Mouse (Mus musculus) hindbrain, embryonic 11.5 days (tissue): Measurements from ENCODE around the gene Trim2. TPM values are rescaled to one million over a fixed set of nuclear protein-coding genes. Genes with fewer than 3 reads are reported as not detected.

Experiments
- ATAC-seq: fragments of 200-750 bp; cut with Nextera tagmentation; 2 replicates; pipeline ENCODE4 v1.8.0; 2017; ENCODE audit warnings: mild to moderate bottlenecking, moderate TSS enrichment, moderate library complexity; ENCODE audit not compliant: low FRiP score
- DNase-seq: peaks from one replicate; pipeline ENCODE4 v3.0.0-alpha.2; 2015; ENCODE audit warnings: low spot score
- H3K27ac ChIP-seq: fragments of 300-500 bp; sonication (generic); 2 replicates; pipeline ENCODE4 v1.5.1; 2014; ENCODE audit warnings: mild to moderate bottlenecking, low read depth, low read length
- H3K27me3 ChIP-seq: fragments of 300-500 bp; sonication (generic); 2 replicates; pipeline ENCODE4 v1.6.1; 2014; ENCODE audit warnings: mild to moderate bottlenecking, low read length, moderate library complexity, mixed read lengths; ENCODE audit not compliant: control insufficient read depth, insufficient read depth
- H3K36me3 ChIP-seq: fragments of 300-500 bp; sonication (generic); 2 replicates; pipeline ENCODE4 v1.6.1; 2014; ENCODE audit warnings: mild to moderate bottlenecking, low read length, moderate library complexity, mixed read lengths; ENCODE audit not compliant: control insufficient read depth, insufficient read depth
- H3K4me1 ChIP-seq: fragments of 300-500 bp; sonication (generic); replicated peaks from 2 replicates; pipeline ENCODE4 v1.6.1; 2014; ENCODE audit warnings: low read length, mixed read lengths; ENCODE audit not compliant: control insufficient read depth, insufficient read depth
- H3K4me2 ChIP-seq: fragments of 300-500 bp; sonication (generic); replicated peaks from 2 replicates; pipeline ENCODE4 v1.6.1; 2014; ENCODE audit warnings: mild to moderate bottlenecking, low read depth, low read length
- H3K4me3 ChIP-seq: fragments of 300-500 bp; sonication (generic); 2 replicates; pipeline ENCODE4 v1.5.1; 2014; ENCODE audit warnings: low read depth, low read length
- H3K9ac ChIP-seq: fragments of 300-500 bp; sonication (generic); 2 replicates; pipeline ENCODE4 v1.6.1; 2014; ENCODE audit warnings: low read depth, low read length
- H3K9me3 ChIP-seq: fragments of 300-500 bp; sonication (generic); 2 replicates; pipeline ENCODE4 v1.6.1; 2016; ENCODE audit warnings: low read length; ENCODE audit not compliant: control insufficient read depth
- WGBS: fragments of 180-500 bp; shearing (Covaris S2); extraction: QIAGEN DNeasy Blood & Tissue Kit; methylation state at CpG from one replicate; pipeline ENCODE4 v1.1.7; 2014; 5-methylcytosine and 5-hydroxymethylcytosine counted together
- polyA plus RNA-seq: library from polyadenylated mRNA; unstranded; fragments of >200 nt; fragmentation: Nextera tagmentation; extraction: Ambion mirVana; gene quantifications from 2 replicates; pipeline ENCODE4 v1.2.1, GENCODE M21; 2014

Gene Trim2
- polyA plus RNA-seq, 1 experiment from 2014 or later: 104 TPM

DNA sequence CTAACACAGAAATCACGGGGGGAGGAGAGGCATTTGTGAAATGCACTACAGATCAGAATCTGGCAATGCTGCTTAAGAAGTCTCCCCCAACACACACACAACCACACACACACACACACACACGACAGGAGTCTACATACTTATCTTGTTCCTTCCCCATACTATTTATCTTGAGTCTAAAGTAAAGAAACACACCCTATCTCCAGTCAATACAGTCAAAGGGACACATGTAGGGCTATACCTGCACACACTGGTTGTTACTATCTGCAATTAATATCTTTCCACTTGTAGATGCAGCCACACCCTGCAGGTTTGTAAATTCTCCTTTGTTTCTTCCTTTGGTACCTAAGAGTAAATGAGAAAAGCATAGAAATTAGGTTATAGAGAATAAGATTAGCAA is 128.8 kb downstream of the Trim2 start:
- Histone ChIP-seq H3K4me2 (no peak overlapping the region), H3K9ac (no peak overlapping the region), H3K27me3 (no peaks in the 10 kb centered on the region), H3K27ac (no peak overlapping the region), H3K4me1 (no peaks in the 10 kb centered on the region), H3K9me3 (no peaks in the 10 kb centered on the region), H3K36me3 (0 out of 2 replicates have a peak, but pooled peaks cover 3% of the 10 kb centered on the region), H3K4me3 (no peak overlapping the region)
- WGBS: 88% methylated on average over 2 of the region's 2 CpGs
- DNase-seq: no peak
- no peak for ATAC-seq

DNA sequence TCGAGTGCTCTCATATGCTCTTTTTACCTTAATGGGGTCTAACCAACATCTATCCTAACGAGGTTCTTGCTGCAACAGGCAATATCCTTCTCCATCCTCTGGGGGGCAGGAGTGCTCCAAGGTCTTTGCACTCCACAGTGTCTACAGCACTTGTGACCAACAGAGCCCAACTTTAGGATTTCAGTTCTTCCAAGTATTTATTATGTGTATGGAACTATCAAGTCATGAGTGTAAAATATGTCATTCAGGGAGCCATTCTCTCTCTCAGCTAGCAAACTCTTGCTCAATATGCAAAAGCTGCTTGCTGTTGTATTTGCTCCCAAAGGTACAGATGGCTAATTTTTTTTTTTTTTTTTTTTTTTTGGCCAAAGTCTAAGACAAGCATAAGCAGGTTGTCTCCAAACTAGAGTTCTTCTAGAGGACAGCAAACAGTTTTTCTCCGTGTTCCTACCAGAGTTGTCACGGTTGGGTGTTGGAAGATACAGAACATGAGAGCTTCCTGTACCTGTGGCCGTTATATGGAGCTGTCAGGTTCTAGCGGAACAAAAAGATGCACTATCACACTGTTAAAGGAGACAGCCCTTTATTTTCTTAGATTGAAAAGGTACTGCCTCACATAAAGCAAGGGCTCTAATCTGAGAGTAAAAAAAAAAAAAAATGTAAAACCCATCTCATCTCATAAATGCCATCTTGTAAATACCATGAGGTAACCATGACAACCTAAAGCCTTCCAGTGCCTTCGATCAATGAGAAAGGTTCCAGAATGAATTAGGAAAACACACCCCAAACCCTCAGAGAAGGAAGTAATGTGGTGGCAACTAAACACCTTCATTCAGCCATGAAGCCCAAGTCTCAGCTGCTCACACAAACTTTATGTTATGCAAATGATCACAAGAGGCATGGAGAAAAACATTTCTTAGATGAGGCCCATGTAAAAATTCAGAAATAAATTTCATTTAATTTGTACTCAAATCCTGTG is 131.1 kb downstream of the Trim2 start:
- no peak overlapping the region for H3K4me2 ChIP-seq
- H3K36me3 ChIP-seq: 0 out of 2 replicates have a peak, but pooled peaks cover 5% of the 10 kb centered on the region
- no peak overlapping the region for H3K27ac ChIP-seq
- WGBS: 51% methylated on average over 7 of the region's 7 CpGs
- H3K27me3 ChIP-seq: no peaks in the 10 kb centered on the region
- DNase-seq (peak; percentile 80), ATAC-seq (peak; percentile 60; the same call in 1 of the 2 replicates)
- no peak overlapping the region for H3K4me3 ChIP-seq
- no peaks in the 10 kb centered on the region for H3K4me1 ChIP-seq
- H3K9ac ChIP-seq: no peak overlapping the region
- no peaks in the 10 kb centered on the region for H3K9me3 ChIP-seq

DNA sequence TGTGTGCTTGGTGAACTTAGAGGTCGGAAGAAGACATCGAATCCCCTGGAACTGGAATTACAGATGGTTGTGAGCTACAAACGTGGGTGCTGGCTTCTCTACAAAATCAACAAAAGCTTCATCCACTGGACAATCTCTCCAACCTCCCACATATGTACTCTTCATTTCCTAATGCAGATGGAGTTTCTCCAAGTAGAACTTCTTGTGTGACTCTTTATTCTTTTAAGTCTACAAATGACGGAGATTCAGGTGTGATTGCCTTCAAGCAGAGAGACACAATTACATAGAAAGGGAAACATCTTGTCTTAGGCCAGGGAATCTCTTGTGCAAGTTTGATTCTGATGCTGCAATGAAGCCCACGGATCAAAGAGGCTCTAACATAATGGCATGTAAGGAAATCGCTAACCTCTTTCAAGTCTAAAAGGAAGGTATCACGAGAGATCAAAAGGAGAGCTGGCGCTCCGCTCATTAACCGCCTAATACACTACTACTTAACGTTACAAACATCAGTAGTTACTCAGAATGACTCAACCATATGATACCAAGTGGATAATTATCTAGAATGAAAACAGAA is 133.0 kb downstream of the Trim2 start, which contains the start of gene Gm6525:
Gene Gm6525, plus strand, starts transcription at position 524 of the 574 bp plus-strand sequence.
- H3K9ac ChIP-seq: no peak within 1 kb of the TSS
- no peak within 1 kb of the TSS for H3K4me3 ChIP-seq
- ATAC-seq (no peak), DNase-seq (no peak)
- no peaks in the 10 kb centered on the region for H3K9me3 ChIP-seq
- WGBS: 86% methylated on average over 11 of the region's 11 CpGs
- H3K4me1 ChIP-seq: no peaks in the 10 kb centered on the region
- no peaks in the 10 kb centered on the region for H3K27me3 ChIP-seq
- H3K27ac ChIP-seq: no peak within 1 kb of the TSS
- 0 out of 2 replicates have a peak, but pooled peaks cover 5% of the 10 kb centered on the region for H3K36me3 ChIP-seq
- H3K4me2 ChIP-seq: no peak within 1 kb of the TSS

DNA sequence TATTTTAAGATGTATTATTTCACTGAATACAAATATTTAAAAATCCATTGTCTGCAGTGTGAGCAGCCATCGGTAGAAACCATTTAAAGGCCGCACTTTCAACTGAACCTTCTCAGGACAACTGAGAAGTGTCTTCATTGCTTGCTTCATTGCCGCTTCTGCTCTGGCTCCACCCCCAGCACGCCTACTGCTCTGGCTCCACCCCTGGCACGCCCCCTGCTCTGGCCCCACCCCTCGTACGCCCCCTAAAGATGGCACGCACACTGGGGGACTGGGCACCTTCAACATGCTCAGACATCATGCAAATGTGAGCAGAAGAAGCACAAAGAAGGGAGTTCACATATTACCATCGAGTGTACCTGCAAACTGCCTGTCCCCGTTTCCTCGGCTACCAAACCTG is 134.3 kb downstream of the Trim2 start:
- peaks cover 6% of the 10 kb centered on the region; the same call in 1 of the 2 replicates for H3K36me3 ChIP-seq
- no peaks in the 10 kb centered on the region for H3K27me3 ChIP-seq
- no peak for DNase-seq
- H3K4me1 ChIP-seq: no peaks in the 10 kb centered on the region
- no peak overlapping the region for H3K4me3 ChIP-seq
- H3K9me3 ChIP-seq: no peaks in the 10 kb centered on the region
- H3K27ac ChIP-seq: no peak overlapping the region
- 49% methylated on average over 11 of the region's 11 CpGs for WGBS
- no peak for ATAC-seq
- no peak overlapping the region for H3K4me2 ChIP-seq
- no peak overlapping the region for H3K9ac ChIP-seq

DNA sequence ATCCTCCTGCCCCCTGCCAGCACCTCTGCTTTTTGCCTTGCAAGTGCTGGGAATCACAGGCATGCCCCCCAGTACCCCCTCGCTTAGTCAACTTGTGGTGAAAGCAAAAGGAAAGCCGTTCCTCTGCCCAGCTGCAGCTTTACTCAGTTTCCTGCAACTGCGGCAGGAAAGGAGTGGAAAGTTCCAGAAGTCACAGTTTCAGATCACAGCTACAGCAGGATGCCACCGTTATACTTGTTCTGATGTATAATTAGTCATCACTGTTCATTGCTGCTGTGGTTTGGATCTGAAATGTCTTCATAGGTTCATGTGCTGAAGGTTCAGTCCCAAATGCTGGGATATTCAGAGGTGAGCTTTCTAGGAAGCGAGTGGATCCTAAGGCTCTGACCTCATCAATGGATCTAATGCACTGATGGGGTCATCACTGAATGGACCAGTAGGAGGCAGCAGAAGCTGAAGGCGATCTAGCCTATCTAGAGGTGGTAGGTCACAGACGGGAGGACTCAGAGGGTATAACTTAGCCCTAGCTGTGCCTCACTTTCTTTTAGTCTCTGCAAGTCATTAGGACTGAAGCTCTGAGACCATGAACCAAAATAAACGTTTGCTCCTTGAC is 137.2 kb downstream of the Trim2 start:
- Histone ChIP-seq H3K4me2 (no peak overlapping the region), H3K9ac (no peak overlapping the region), H3K4me1 (no peaks in the 10 kb centered on the region), H3K9me3 (no peaks in the 10 kb centered on the region), H3K27ac (no peak overlapping the region), H3K27me3 (no peaks in the 10 kb centered on the region), H3K36me3 (peaks cover 10% of the 10 kb centered on the region; the same call in 1 of the 2 replicates), H3K4me3 (no peak overlapping the region)
- 0 out of 2 replicates have a peak, but pooled peaks have one; percentile 35 for ATAC-seq
- no peak for DNase-seq
- WGBS: 76% methylated on average over 8 of the region's 8 CpGs

DNA sequence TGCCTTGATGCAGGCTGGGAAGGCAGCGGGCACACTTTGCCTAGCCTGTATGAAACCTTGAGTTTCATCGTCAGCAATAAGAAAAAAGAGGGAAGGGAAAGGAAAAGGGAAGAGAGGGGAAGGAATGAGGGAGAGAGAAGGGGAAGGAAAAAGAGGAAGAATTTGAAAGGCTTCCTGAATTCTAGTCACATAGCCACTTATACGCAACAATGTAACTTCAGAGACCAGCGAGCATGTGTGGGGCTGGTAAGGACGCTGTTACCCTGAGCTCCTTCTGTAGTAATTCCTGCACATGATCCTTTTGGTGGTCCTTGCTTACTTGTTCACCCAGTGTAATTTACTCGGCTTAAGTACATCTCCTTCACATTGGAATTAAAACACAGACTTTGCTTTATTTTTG is 137.7 kb downstream of the Trim2 start:
- Histone ChIP-seq H3K4me3 (no peak overlapping the region), H3K9ac (no peak overlapping the region), H3K4me2 (no peak overlapping the region), H3K36me3 (peaks cover 10% of the 10 kb centered on the region; the same call in 1 of the 2 replicates), H3K4me1 (no peaks in the 10 kb centered on the region), H3K27ac (no peak overlapping the region), H3K27me3 (no peaks in the 10 kb centered on the region), H3K9me3 (no peaks in the 10 kb centered on the region)
- DNase-seq (no peak), ATAC-seq (no peak)
- WGBS: 96% methylated on average over 6 of the region's 6 CpGs

DNA sequence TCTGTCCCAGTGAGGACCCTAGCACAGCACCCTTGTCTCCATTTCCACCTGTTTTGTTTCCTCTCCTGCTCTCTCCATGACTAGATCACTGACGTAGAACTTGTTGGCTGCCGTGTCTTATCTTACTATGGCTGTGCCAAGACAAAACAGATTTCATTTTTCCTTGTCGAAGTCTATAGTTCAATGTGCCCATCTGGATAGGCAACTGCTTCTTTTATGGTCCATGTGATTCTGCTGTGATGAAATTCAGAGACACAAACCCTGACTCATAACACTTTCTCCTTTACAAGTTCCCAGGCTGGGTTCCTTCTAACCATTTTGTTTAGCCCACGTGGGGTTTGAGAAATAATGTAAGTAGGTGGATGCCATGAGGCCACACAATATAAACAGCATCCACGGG is 140.6 kb downstream of the Trim2 start:
- Histone ChIP-seq H3K4me2 (no peak overlapping the region), H3K27ac (no peak overlapping the region), H3K4me1 (no peaks in the 10 kb centered on the region), H3K9ac (no peak overlapping the region), H3K36me3 (peaks cover 8% of the 10 kb centered on the region; the same call in 1 of the 2 replicates), H3K4me3 (no peak overlapping the region), H3K27me3 (no peaks in the 10 kb centered on the region), H3K9me3 (no peaks in the 10 kb centered on the region)
- no peak for DNase-seq
- WGBS: 96% methylated on average over 5 of the region's 5 CpGs
- ATAC-seq: no peak

DNA sequence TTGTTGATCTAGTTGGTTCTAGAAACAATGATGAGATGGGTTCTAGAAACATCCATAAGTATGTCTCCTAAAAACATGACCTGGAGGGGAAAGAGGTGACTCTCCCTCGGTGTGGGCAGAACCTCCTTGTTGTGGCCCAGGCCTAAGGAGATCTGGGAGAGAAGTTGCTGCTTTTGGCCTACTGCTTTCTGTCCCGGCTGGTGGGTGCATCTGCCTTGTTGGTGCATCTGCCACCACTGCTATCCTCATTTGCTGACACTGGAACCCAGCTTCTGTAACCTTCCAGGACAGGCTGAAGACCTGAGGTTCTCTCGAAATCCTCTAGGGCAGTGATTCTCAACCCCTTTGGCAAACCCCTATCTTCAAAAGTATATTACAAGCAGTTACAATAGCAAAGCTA is 141.3 kb downstream of the Trim2 start:
- no peaks in the 10 kb centered on the region for H3K27me3 ChIP-seq
- ATAC-seq (no peak), DNase-seq (no peak)
- no peak overlapping the region for H3K4me3 ChIP-seq
- no peak overlapping the region for H3K9ac ChIP-seq
- H3K36me3 ChIP-seq: peaks cover 8% of the 10 kb centered on the region; the same call in 1 of the 2 replicates
- H3K9me3 ChIP-seq: no peaks in the 10 kb centered on the region
- no peak overlapping the region for H3K4me2 ChIP-seq
- no peak overlapping the region for H3K27ac ChIP-seq
- H3K4me1 ChIP-seq: no peaks in the 10 kb centered on the region
- 94% methylated on average over 3 of the region's 3 CpGs for WGBS
